Mouse (Mus musculus) hindbrain, embryonic 14.5 days (tissue): ENCODE results near the gene Dock4. TPM values are rescaled to one million over a fixed set of nuclear protein-coding genes. Genes with fewer than 3 reads are reported as not detected.
A peak's percentile ranks its signal among the peaks of the same experiment; 100 is the strongest.
"Not testable (repeated sequence)": the region's sequence is repeated elsewhere in the genome, so short reads cannot be mapped to it uniquely, and the experiment has no call there.

Source experiments
- ATAC-seq: fragments of 200-750 bp; cut with Nextera tagmentation; 2 replicates; pipeline ENCODE4 v1.8.0; 2017; ENCODE audit warnings: moderate number of reproducible peaks, mild to moderate bottlenecking, moderate TSS enrichment, moderate library complexity; ENCODE audit not compliant: low FRiP score
- DNase-seq: peaks from one replicate; pipeline ENCODE4 v3.0.0-alpha.2; 2015; ENCODE audit warnings: low spot score
- H3K27ac ChIP-seq: fragments of 300-500 bp; sonication (generic); 2 replicates; pipeline ENCODE4 v1.5.1; 2014; ENCODE audit warnings: mild to moderate bottlenecking, moderate library complexity
- H3K27me3 ChIP-seq: fragments of 300-500 bp; sonication (generic); 2 replicates; pipeline ENCODE4 v1.6.1; 2014; ENCODE audit warnings: mild to moderate bottlenecking, low read length, mixed read lengths; ENCODE audit not compliant: control insufficient read depth, insufficient read depth
- H3K36me3 ChIP-seq: fragments of 300-500 bp; sonication (generic); replicated peaks from 2 replicates; pipeline ENCODE4 v1.6.1; 2014; ENCODE audit not compliant: control insufficient read depth, insufficient read depth
- H3K4me1 ChIP-seq: fragments of 300-500 bp; sonication (generic); replicated peaks from 2 replicates; pipeline ENCODE4 v1.6.1; 2014; ENCODE audit warnings: antibody characterized with exemption, low read length, mixed read lengths; ENCODE audit not compliant: control insufficient read depth, insufficient read depth
- H3K4me2 ChIP-seq: fragments of 300-500 bp; sonication (generic); replicated peaks from 2 replicates; pipeline ENCODE4 v1.6.1; 2014; ENCODE audit warnings: mild to moderate bottlenecking, moderate library complexity
- H3K4me3 ChIP-seq: fragments of 300-500 bp; sonication (generic); replicated peaks from 2 replicates; pipeline ENCODE4 v1.5.1; 2014; ENCODE audit warnings: mild to moderate bottlenecking, low read length
- H3K9ac ChIP-seq: fragments of 300-500 bp; sonication (generic); 2 replicates; pipeline ENCODE4 v1.6.1; 2014
- H3K9me3 ChIP-seq: fragments of 300-500 bp; sonication (generic); 2 replicates; pipeline ENCODE4 v1.6.1; 2016; ENCODE audit warnings: low read length; ENCODE audit not compliant: control insufficient read depth
- WGBS: fragments of 180-500 bp; shearing (Covaris S2); extraction: QIAGEN DNeasy Blood & Tissue Kit; methylation state at CpG from one replicate; pipeline ENCODE4 v1.1.7; 2014; 5-methylcytosine and 5-hydroxymethylcytosine counted together
- polyA plus RNA-seq: library from polyadenylated mRNA; unstranded; fragments of >200 nt; fragmentation: Nextera tagmentation; extraction: Ambion mirVana; gene quantifications from 2 replicates; pipeline ENCODE4 v1.2.1, GENCODE M21; 2014

The Dock4 gene
- polyA plus RNA-seq, 1 experiment from 2014 or later: 34.1 TPM

- 75% methylated on average over 5 of the region's 5 CpGs for WGBS
- ATAC-seq: no peak
- DNase-seq: peak; percentile 55
- Histone ChIP-seq H3K9ac (no peak overlapping the region), H3K27me3 (no peaks in the 10 kb centered on the region), H3K4me1 (peaks cover 17% of the 10 kb centered on the region; the same call in 1 of the 2 replicates), H3K27ac (no peak overlapping the region), H3K4me2 (no peak overlapping the region), H3K4me3 (no peak overlapping the region), H3K9me3 (no peaks in the 10 kb centered on the region), H3K36me3 (peaks cover 28% of the 10 kb centered on the region)
Observed at GRCm38 (mm10) chr12:40838940-40839339, 393.2 kb downstream of the Dock4 start.

GRCm38 (mm10) chr12:40839817-40840216 is 394.1 kb downstream of the Dock4 start:
- 80% methylated on average over 4 of the region's 4 CpGs for WGBS
- H3K27ac ChIP-seq: no peak overlapping the region
- no peak overlapping the region for H3K4me3 ChIP-seq
- ATAC-seq: no peak
- no peak overlapping the region for H3K4me2 ChIP-seq
- no peaks in the 10 kb centered on the region for H3K9me3 ChIP-seq
- DNase-seq: no peak
- no peak overlapping the region for H3K9ac ChIP-seq
- H3K36me3 ChIP-seq: peaks cover 19% of the 10 kb centered on the region
- peaks cover 17% of the 10 kb centered on the region; the same call in 1 of the 2 replicates for H3K4me1 ChIP-seq
- no peaks in the 10 kb centered on the region for H3K27me3 ChIP-seq

- Histone ChIP-seq H3K36me3 (peaks cover 10% of the 10 kb centered on the region; the same call in 1 of the 2 replicates), H3K27ac (no peak overlapping the region), H3K4me2 (no peak overlapping the region), H3K27me3 (no peaks in the 10 kb centered on the region), H3K4me1 (peaks cover 17% of the 10 kb centered on the region; the same call in 1 of the 2 replicates), H3K4me3 (no peak overlapping the region), H3K9me3 (no peaks in the 10 kb centered on the region), H3K9ac (no peak overlapping the region)
- DNase-seq: peak; percentile 63
- no peak for ATAC-seq
- WGBS: 87% methylated on average over 10 of the region's 10 CpGs
Observed at GRCm38 (mm10) chr12:40842251-40842988, 396.7 kb downstream of the Dock4 start.

GRCm38 (mm10) chr12:40842991-40843390 is 397.2 kb downstream of the Dock4 start:
- H3K27me3 ChIP-seq: no peaks in the 10 kb centered on the region
- H3K4me2 ChIP-seq: no peak overlapping the region
- peaks cover 10% of the 10 kb centered on the region; the same call in 1 of the 2 replicates for H3K36me3 ChIP-seq
- no peak overlapping the region for H3K4me3 ChIP-seq
- ATAC-seq (no peak), DNase-seq (no peak)
- no peaks in the 10 kb centered on the region for H3K9me3 ChIP-seq
- H3K9ac ChIP-seq: no peak overlapping the region
- WGBS: 87% methylated on average over 5 of the region's 5 CpGs
- H3K27ac ChIP-seq: no peak overlapping the region
- H3K4me1 ChIP-seq: peaks cover 14% of the 10 kb centered on the region; the same call in 1 of the 2 replicates

- WGBS: 79% methylated on average over 3 of the region's 3 CpGs
- H3K27me3 ChIP-seq: no peaks in the 10 kb centered on the region
- ATAC-seq: no peak
- H3K4me1 ChIP-seq: 0 out of 2 replicates have a peak, but pooled peaks cover 8% of the 10 kb centered on the region
- H3K27ac ChIP-seq: no peak overlapping the region
- no peak overlapping the region for H3K4me2 ChIP-seq
- H3K9ac ChIP-seq: no peak overlapping the region
- no peaks in the 10 kb centered on the region for H3K9me3 ChIP-seq
- DNase-seq: no peak
- peaks cover 10% of the 10 kb centered on the region; the same call in 1 of the 2 replicates for H3K36me3 ChIP-seq
- H3K4me3 ChIP-seq: no peak overlapping the region
Observed at GRCm38 (mm10) chr12:40843474-40844080, 397.8 kb downstream of the Dock4 start.

GRCm38 (mm10) chr12:40844324-40844723 is 398.6 kb downstream of the Dock4 start:
- DNase-seq (no peak), ATAC-seq (no peak)
- H3K36me3 ChIP-seq: peaks cover 10% of the 10 kb centered on the region; the same call in 1 of the 2 replicates
- no peak overlapping the region for H3K4me3 ChIP-seq
- no peak overlapping the region for H3K4me2 ChIP-seq
- WGBS: 94% methylated on average over 22 of the region's 22 CpGs
- no peak overlapping the region for H3K9ac ChIP-seq
- no peaks in the 10 kb centered on the region for H3K9me3 ChIP-seq
- no peak overlapping the region for H3K27ac ChIP-seq
- H3K4me1 ChIP-seq: 0 out of 2 replicates have a peak, but pooled peaks cover 1% of the 10 kb centered on the region
- H3K27me3 ChIP-seq: no peaks in the 10 kb centered on the region

GRCm38 (mm10) chr12:40854705-40855367 is 409.1 kb downstream of the Dock4 start:
- ATAC-seq: no peak
- no peak for DNase-seq
- 93% methylated on average over 7 of the region's 7 CpGs for WGBS

GRCm38 (mm10) chr12:40857466-40857865 is 411.7 kb downstream of the Dock4 start:
- no peak overlapping the region for H3K4me3 ChIP-seq
- H3K4me1 ChIP-seq: no peaks in the 10 kb centered on the region
- no peaks in the 10 kb centered on the region for H3K36me3 ChIP-seq
- no peaks in the 10 kb centered on the region for H3K27me3 ChIP-seq
- H3K27ac ChIP-seq: no peak overlapping the region
- ATAC-seq (no peak), DNase-seq (no peak)
- no peaks in the 10 kb centered on the region for H3K9me3 ChIP-seq
- H3K4me2 ChIP-seq: no peak overlapping the region
- H3K9ac ChIP-seq: no peak overlapping the region
- WGBS: 94% methylated on average over 7 of the region's 7 CpGs

More at GRCm38 (mm10) chr12:40854705-40855367, 409.1 kb downstream of the Dock4 start:
- H3K27ac ChIP-seq: no peak overlapping the region
- no peak overlapping the region for H3K4me2 ChIP-seq
- no peak overlapping the region for H3K9ac ChIP-seq
- no peaks in the 10 kb centered on the region for H3K4me1 ChIP-seq
- H3K4me3 ChIP-seq: no peak overlapping the region
- no peaks in the 10 kb centered on the region for H3K36me3 ChIP-seq
- H3K27me3 ChIP-seq: no peaks in the 10 kb centered on the region
- no peaks in the 10 kb centered on the region for H3K9me3 ChIP-seq

GRCm38 (mm10) chr12:40858763-40859162 is 413.0 kb downstream of the Dock4 start:
- ATAC-seq, H3K4me3 ChIP-seq, H3K9ac ChIP-seq, H3K36me3 ChIP-seq, H3K4me2 ChIP-seq, H3K27ac ChIP-seq, H3K4me1 ChIP-seq, DNase-seq, H3K9me3 ChIP-seq, H3K27me3 ChIP-seq: not testable (repeated sequence)
- 84% methylated on average over 6 of the region's 7 CpGs for WGBS
